ENCODE assay signal across 8 mouse cellular contexts in the genomic region with DNA sequence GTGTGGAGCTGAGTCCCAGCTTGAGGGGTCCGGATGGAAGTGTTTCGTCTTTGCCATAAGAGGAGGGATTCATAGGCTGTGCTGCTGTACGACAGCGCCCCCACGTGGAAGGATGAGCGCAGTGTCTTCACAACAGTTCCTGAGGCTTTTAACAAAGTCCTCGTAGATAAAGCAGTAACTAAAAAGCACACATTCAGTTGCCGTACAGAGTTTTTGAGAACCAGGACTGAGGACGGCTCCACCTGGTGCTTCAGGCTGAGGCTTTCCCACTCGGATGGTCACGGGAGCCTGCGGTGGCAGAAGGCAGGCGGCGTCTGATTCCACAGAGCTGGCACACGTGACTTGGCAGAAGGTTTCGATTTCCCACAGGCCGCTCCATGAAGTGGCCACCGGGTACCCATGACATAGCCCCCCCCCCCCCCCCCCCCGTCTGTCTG. TPM values are rescaled to one million over a fixed set of nuclear protein-coding genes. Genes with fewer than 3 reads are reported as not detected.
A peak's percentile ranks its signal among the peaks of the same experiment; 100 is the strongest.
DNase-seq lines count a peak whose midpoint lies in the region; ATAC-seq lines count a peak whose summit lies in the region.

No protein-coding gene starts in this region.

- no peaks in the 10 kb centered on the region for H3K9me3 ChIP-seq in heart, embryonic 14.5 days (ENCODE audit: control insufficient read depth, low read length)
- no peaks in the 10 kb centered on the region for H3K9me3 ChIP-seq in liver, embryonic 12.5 days (replicated peaks)

- peak overlapping the region; percentile 52 to 74 for H3K4me3 ChIP-seq in heart, embryonic 14.5 days (ENCODE audit: control insufficient read depth in 1 of 2, insufficient read depth in 1 of 2, low read depth in 1 of 2, low read length in 2 of 2)
- H3K4me3 ChIP-seq in liver, embryonic 12.5 days, result peak overlapping the region; percentile 58

- no peaks in the 10 kb centered on the region for H3K27me3 ChIP-seq in heart, embryonic 14.5 days (ENCODE audit: control insufficient read depth, insufficient read depth, low read length)
- peaks cover 4% of the 10 kb centered on the region; the same call in 1 of the 2 replicates for H3K27me3 ChIP-seq in liver, embryonic 12.5 days (replicated peaks)
- H3K27me3 ChIP-seq in splenic B cell, adult 2 months (ENCODE audit: control insufficient read depth, insufficient read depth, low read length, poor library complexity, severe bottlenecking), result no peaks in the 10 kb centered on the region

- H3K36me3 ChIP-seq in heart, embryonic 14.5 days (ENCODE audit: control insufficient read depth, insufficient read depth, low read length), result no peaks in the 10 kb centered on the region
- no peaks in the 10 kb centered on the region for H3K36me3 ChIP-seq in liver, embryonic 12.5 days
- no peaks in the 10 kb centered on the region for H3K36me3 ChIP-seq in splenic B cell, adult 2 months (ENCODE audit: control insufficient read depth, insufficient read depth, low read length, poor library complexity, severe bottlenecking)

- peaks cover 8 to 11% of the 10 kb centered on the region in 2 experiments; a peak in 3 of 4 replicates for H3K4me1 ChIP-seq in heart, embryonic 14.5 days (ENCODE audit: control insufficient read depth in 2 of 2, insufficient read depth in 2 of 2, low read length in 2 of 2)
- H3K4me1 ChIP-seq in liver, embryonic 12.5 days, result peaks cover 43% of the 10 kb centered on the region

- 3% methylated on average over 19 of the region's 19 CpGs for WGBS in heart, embryonic 14.5 days
- WGBS in liver, embryonic 12.5 days (ENCODE audit: insufficient replicate concordance), result 11% methylated on average over 19 of the region's 19 CpGs

- peak; percentile 70 for ATAC-seq in heart, embryonic 14.5 days (ENCODE audit: insufficient number of reproducible peaks, insufficient read depth, low FRiP score, low read depth)
- peak; percentile 75 for ATAC-seq in liver, embryonic 12.5 days

- H3K27ac ChIP-seq in heart, embryonic 14.5 days (replicated peaks in 1 of 2; ENCODE audit: control insufficient read depth in 1 of 2, insufficient read depth in 1 of 2, low read depth in 2 of 2, low read length in 2 of 2), result peak overlapping the region; percentile 59 to 80; a peak in 3 of 4 replicates
- no peak overlapping the region for H3K27ac ChIP-seq in liver, embryonic 12.5 days

- H3K4me2 ChIP-seq in heart, embryonic 14.5 days (ENCODE audit: low read length), result peak overlapping the region; percentile 67
- peak overlapping the region; percentile 68 for H3K4me2 ChIP-seq in liver, embryonic 12.5 days

- DNase-seq in CD8-positive naive resting alpha-beta T cell, adult 2 months (ENCODE audit: low read depth in 2 of 2, low spot score in 2 of 2), result peak; percentile 76 to 81
- DNase-seq in c-Kit-negative CD71-positive TER-119-positive erythroid progenitor cells, embryonic 14.5 days (ENCODE audit: low read depth, low spot score), result peak; percentile 71
- DNase-seq in fibroblast of lung, adult 2 months (ENCODE audit: low read depth), result peak; percentile 79
- peak; percentile 90 for DNase-seq in kidney, postnatal 10 days
- DNase-seq in naive thymus-derived CD4-positive, alpha-beta T cell, adult 2 months (ENCODE audit: low read depth), result peak; percentile 92
- DNase-seq in splenic B cell, adult 2 months (ENCODE audit: low read depth, low spot score), result peak; percentile 89

- H3K9ac ChIP-seq in heart, embryonic 14.5 days (ENCODE audit: low read length), result peak overlapping the region; percentile 78
- peak overlapping the region; percentile 62 for H3K9ac ChIP-seq in liver, embryonic 12.5 days

RNA-seq across cellular contexts. Expression of a gene that starts 16.4 kb away (rescaled TPM):
- polyA plus RNA-seq in heart, embryonic 14.5 days (2014; fragmentation: Nextera tagmentation; extraction: Ambion mirVana), result 37.3 and 37.6 TPM in 2 replicates
- 10.9 and 11.2 TPM in 2 replicates for polyA plus RNA-seq in liver, embryonic 12.5 days (2016; fragmentation: Nextera tagmentation; extraction: Ambion mirVana)

RNA-seq across cellular contexts. Expression of a gene that starts 40.8 kb away (rescaled TPM):
- 21.6 and 23.8 TPM in 2 replicates for polyA plus RNA-seq in heart, embryonic 14.5 days (2014; fragmentation: Nextera tagmentation; extraction: Ambion mirVana)
- 21.1 and 21.2 TPM in 2 replicates for polyA plus RNA-seq in liver, embryonic 12.5 days (2016; fragmentation: Nextera tagmentation; extraction: Ambion mirVana)
